Mouse (Mus musculus) spleen, postnatal 4 days (tissue): ENCODE measurements around the gene Lbx1.
A peak's percentile ranks its signal among the peaks of the same experiment; 100 is the strongest.

Experiments
- DNase-seq, 2 experiments: peaks; one replicate each; pipeline ENCODE4 v3.0.0; 2022; ENCODE audit warnings: low spot score in 2 of 2

Lbx1 gene

GRCm38 (mm10) chr19:45235766-45236362 is at the start of gene Lbx1:
TSS of gene Lbx1 (minus strand) at chr19:45235812.
- no peak for DNase-seq

GRCm38 (mm10) chr19:45283302-45283701 is 47.7 kb upstream of the Lbx1 start:
- DNase-seq: peak; percentile 39 to 73

DNA sequence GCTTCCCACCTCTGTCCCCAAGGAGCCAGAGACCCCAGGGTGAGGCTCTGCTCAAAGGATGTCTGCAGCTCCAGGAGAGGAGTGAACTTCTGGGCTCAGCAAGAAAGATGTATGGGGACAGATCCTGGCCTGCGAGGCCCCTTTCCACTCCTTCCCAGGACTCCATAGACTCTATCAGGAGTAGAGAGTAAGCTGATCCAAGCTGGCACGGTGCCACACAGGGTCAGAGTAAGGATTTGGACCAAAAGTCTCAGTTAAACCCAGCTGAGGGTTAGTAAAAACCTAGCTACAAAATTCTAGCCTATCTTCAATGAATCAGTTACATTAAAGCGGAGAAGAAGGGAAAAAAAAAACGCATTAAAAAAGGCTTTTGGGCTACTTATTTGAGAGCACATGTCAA is 40.6 kb upstream of the Lbx1 start:
- DNase-seq: no peak

DNA sequence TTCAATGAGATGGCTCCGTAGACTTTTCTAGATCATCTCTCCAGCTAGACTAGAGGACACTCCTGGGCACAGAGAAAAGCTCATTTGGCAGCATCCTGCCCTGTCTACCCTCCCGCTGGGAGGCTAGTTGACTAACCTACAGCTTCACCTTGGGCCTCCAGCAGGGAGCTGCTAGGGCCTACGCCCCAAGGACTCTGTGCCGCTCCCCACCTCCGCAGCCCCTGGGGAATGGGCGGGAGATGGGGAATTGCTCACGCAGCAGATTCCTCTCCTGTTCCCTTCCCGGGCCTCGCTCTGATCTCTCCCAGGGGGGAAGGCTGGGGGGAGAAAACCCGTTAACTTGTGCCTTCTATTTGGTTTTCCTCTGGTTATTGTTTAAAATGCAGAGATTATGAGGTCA is 36.4 kb upstream of the Lbx1 start:
- no peak for DNase-seq

- DNase-seq: no peak
Observed at GRCm38 (mm10) chr19:45262995-45263394, 27.4 kb upstream of the Lbx1 start.

DNA sequence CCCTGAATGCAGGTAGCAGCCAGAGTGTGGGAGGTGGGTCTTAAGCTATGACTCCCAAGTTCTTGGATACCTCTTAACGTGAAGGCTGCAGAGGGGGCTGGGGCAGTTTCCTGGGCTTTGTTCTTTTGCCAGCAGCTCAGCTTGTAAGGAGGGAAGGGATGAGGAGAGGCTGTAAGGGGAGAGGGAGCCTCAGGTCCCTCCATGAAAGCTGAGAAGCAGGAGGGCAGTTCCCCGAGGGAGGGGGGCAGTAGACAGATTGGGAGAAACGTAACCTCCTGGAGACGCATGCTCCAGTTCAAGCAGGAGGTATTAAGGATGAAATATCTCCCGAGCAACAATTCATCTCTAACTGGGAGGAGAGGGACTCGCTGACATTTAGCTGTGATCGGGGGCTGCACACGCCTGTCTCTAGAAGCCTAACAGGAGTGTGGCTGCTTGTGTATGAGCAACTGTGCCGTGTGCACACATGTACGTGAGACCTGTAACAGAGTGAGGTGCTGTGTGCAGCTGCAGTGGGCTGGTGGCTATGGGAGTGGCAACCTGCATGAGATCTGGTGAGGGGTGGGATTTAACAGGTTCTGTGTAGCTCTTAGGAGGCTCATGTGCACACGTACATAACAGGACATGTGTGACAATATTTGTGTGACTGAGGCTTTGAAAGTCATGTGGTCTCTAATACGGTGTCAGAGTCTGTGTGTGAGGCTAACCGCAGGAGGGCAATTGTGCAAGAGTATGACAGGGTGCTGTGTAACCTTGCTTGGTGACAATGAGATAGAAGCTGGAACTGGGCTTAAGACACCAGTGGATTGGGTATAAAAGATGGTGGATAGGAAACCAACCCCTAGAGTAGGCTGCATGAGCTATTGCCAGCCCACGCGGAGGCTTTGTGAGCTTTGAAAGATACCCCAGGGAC is 22.1 kb upstream of the Lbx1 start:
- DNase-seq: no peak

- DNase-seq: no peak
Observed at GRCm38 (mm10) chr19:45254806-45255205, 19.2 kb upstream of the Lbx1 start.

- no peak for DNase-seq
Observed at GRCm38 (mm10) chr19:45252436-45252835, 16.8 kb upstream of the Lbx1 start.

- peak in 1 of 2 experiments; percentile 55 for DNase-seq
Observed at GRCm38 (mm10) chr19:45248691-45249090, 13.1 kb upstream of the Lbx1 start.

DNA sequence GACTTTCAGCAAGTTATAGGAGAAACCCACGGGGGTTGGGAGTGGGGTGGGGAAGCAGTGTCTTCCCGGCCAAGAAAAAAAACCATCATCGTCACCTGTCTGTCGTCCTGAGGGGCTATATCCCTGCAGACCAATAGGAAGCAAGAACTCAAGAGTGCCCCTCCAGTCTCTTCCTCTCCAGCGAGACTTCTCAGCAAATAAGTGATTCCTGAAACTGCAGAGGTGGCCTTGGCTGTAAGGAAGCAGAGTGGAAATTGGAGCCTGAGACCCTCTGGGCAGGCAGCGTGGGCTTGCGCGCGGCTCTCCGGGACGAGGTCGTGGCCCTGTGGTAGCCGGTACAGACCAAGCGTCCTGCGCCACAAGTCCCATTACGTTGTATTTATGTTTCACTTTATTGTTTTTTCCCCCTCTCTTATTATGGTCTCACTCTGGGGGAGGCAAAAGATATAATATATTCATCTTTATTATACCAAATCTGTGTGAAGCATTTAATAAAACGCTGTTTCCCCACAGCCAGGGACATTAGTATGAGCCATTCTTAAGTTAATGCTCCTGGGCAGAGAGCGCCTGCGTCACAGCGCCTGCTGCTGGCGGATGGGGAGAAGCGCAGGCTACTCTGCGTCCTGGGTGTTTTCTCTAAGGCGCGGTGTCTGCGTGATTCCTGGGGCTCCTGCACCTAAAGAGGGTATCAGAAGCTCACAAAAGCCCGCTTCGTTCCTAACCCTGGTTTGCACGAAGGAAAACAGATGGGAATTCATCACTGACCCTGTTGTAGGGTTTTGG is 8.5 kb upstream of the Lbx1 start:
- peak in 1 of 2 experiments; percentile 72 for DNase-seq

DNA sequence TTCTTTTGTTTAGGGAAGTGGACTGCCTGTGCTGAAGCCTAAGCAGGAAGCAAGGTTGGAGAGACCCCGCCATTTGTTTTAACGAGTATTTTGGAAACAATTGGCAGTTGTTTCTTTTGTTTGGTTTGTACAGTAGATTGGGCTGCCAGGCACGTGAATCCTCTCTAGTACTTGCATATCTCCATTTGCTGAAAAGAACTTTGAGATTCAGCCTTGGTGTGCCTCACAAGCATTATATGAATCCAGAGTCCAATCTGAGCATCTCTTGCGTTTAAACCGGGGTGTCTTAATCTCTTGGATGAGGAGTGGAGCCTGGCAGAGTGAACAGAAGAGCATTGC is 7.6 kb upstream of the Lbx1 start:
- DNase-seq: no peak

DNA sequence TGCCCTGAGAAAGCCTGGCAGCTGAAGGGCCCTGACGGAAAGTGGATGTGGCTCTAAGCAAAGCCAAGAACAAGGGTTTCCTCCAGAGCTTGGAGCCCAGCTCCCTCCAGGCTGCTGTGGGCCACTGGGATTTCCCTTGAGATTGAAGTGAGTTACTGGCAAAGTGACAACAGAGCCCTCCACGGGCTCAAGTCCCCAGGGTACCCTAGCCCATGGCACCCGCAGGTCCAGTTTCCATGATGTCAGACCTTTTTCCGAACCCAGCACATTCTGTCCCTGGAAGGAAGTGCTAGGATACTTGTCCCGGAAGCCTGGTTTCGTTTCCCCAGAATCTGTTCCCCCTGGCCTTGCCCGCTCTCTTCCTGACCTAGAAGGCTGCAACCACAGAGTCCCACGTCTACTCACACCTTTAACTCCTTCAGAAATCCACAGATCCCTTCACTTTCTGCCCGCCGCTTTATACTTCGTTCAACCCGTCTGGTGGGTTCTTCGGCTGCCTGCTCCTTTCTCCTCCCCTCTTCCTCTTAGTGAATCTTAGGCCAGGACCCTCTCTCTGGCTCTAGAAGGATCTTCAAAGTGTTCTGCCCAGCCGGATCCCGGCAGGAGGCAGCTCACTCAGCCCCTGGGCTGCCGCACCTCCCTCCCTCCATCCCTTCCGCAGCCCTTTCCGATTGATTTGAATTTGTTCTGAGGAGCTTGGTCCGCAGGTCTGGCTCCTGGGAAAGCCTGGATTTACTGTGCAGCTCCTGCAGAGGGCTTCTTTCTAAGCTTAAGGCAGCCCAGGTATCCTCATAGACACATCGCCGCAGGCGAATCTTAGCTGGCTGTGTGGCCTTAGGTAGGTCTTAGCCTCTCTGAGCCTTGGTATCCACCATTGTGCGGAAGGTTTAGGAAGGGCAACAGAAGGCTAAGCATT is 7.0 kb upstream of the Lbx1 start:
- DNase-seq: peak in 1 of 2 experiments; percentile 55

DNA sequence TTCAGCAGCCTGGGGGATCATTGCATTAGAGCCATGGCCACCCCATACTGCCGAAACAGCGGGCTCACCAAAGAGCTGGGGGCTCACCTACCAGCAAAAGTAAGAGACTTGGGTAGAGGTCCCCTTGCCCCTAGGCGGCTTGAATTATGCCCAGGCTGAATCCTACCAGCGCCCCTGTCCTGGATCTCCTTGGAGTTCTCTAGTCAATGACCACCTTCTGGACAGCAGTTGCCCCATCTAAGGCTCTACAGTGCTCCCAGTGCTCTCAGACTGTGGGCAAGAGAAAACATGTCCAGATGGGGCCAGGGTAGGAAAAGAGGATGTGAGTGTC is 6.4 kb upstream of the Lbx1 start:
- DNase-seq: peak in 1 of 2 experiments; percentile 51

GRCm38 (mm10) chr19:45240026-45240425 is 4.4 kb upstream of the Lbx1 start:
- no peak for DNase-seq

DNA sequence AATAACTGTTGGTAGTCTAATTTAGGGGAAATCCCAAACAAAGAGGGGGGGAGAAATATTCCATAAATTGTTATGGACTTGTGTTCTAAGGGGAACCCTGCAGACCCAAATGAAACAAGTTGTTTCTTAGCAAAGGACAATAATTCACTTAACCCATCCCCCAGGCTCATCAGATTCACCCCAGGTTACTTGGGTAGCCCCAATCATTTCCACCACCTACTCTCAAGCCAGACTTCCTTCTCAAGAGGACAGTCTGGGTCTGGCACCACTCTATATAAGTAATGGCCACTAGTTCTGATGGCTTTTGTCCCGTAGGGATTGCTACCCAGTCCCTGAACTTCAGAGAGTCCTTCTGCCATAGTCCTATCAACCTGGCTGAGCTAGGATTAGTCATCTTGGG is 3.6 kb upstream of the Lbx1 start:
- no peak for DNase-seq

- peak in 1 of 2 experiments; percentile 55 for DNase-seq
Observed at GRCm38 (mm10) chr19:45237665-45238209, 2.1 kb upstream of the Lbx1 start.

GRCm38 (mm10) chr19:45237099-45237498 is 1.5 kb upstream of the Lbx1 start:
- no peak for DNase-seq

GRCm38 (mm10) chr19:45236363-45236942 is 841 bp upstream of the Lbx1 start:
- peak in 1 of 2 experiments; percentile 69 for DNase-seq

DNA sequence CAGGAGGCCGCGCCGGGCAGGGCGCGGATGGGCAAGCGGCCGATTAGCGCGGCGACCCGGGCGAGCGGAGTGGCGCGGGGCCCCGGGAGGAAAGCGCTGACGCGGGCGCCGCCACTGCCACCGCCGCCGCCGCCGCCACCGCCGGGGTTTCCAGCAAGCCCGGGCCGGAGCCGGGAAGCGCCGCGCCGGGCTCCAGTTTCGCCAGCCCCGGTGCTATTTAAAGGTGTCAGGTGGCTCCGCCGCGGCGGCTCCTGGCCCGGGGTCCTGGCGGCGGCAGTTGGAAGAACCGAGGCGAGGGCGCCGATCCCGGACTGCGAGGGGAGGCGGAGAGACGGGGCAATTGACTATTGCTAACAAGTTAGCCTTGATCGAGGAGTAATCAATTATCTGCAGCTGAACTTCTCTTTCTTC is 276 bp downstream of the Lbx1 start:
- peak in 1 of 2 experiments; percentile 62 for DNase-seq

- DNase-seq: peak in 1 of 2 experiments; percentile 65
Observed at GRCm38 (mm10) chr19:45234771-45235231, 811 bp downstream of the Lbx1 start.
